Mouse (Mus musculus) ZHBTc4 (cell line): ENCODE measurements around the gene Lrp6.

Source experiments
- DNase-seq: peaks from one replicate; pipeline ENCODE4 v3.0.0-alpha.2; 2011; ENCODE audit warnings: low read depth, low spot score

Lrp6 gene

GRCm38 (mm10) chr6:134575288-134575741 is 8.6 kb upstream of the Lrp6 start:
- no peak for DNase-seq

GRCm38 (mm10) chr6:134567986-134568556 is 1.3 kb upstream of the Lrp6 start:
- no peak for DNase-seq

- DNase-seq: no peak
Measured at GRCm38 (mm10) chr6:134566248-134566817, 432 bp downstream of the Lrp6 start.

GRCm38 (mm10) chr6:134565606-134566247 is 1.0 kb downstream of the Lrp6 start:
- DNase-seq: peak; percentile 29

- no peak for DNase-seq
Measured at GRCm38 (mm10) chr6:134564539-134564938, 2.2 kb downstream of the Lrp6 start.

GRCm38 (mm10) chr6:134559635-134560034 is 7.1 kb downstream of the Lrp6 start:
- no peak for DNase-seq

- DNase-seq: peak; percentile 24
Measured at GRCm38 (mm10) chr6:134558546-134559129, 8.1 kb downstream of the Lrp6 start.

GRCm38 (mm10) chr6:134557043-134557442 is 9.7 kb downstream of the Lrp6 start:
- no peak for DNase-seq

GRCm38 (mm10) chr6:134556185-134556950 is 10.4 kb downstream of the Lrp6 start:
- peak; percentile 37 for DNase-seq

GRCm38 (mm10) chr6:134555178-134555577 is 11.6 kb downstream of the Lrp6 start:
- no peak for DNase-seq

- DNase-seq: no peak
Measured at GRCm38 (mm10) chr6:134554230-134554629, 12.5 kb downstream of the Lrp6 start.

GRCm38 (mm10) chr6:134551007-134551406 is 15.8 kb downstream of the Lrp6 start:
- no peak for DNase-seq

- no peak for DNase-seq
Measured at GRCm38 (mm10) chr6:134550396-134550795, 16.4 kb downstream of the Lrp6 start.

GRCm38 (mm10) chr6:134544843-134545242 is 21.9 kb downstream of the Lrp6 start:
- peak; percentile 18 for DNase-seq

GRCm38 (mm10) chr6:134544093-134544492 is 22.7 kb downstream of the Lrp6 start:
- DNase-seq: no peak

- DNase-seq: no peak
Measured at GRCm38 (mm10) chr6:134543607-134544006, 23.2 kb downstream of the Lrp6 start.

GRCm38 (mm10) chr6:134542374-134542773 is 24.4 kb downstream of the Lrp6 start:
- DNase-seq: no peak

GRCm38 (mm10) chr6:134540161-134540560 is 26.6 kb downstream of the Lrp6 start:
- DNase-seq: no peak

- DNase-seq: no peak
Measured at GRCm38 (mm10) chr6:134539459-134539858, 27.3 kb downstream of the Lrp6 start.

GRCm38 (mm10) chr6:134538805-134539204 is 28.0 kb downstream of the Lrp6 start:
- DNase-seq: no peak

GRCm38 (mm10) chr6:134537461-134538117 is 29.2 kb downstream of the Lrp6 start:
- DNase-seq: no peak
